Mouse (Mus musculus) kidney, adult 2 months (tissue): ENCODE results near the gene Ndufaf2. TPM values are rescaled to one million over a fixed set of nuclear protein-coding genes. Genes with fewer than 3 reads are reported as not detected.

Source experiments
- DNase-seq: peaks from one replicate; pipeline ENCODE4 v3.0.0; 2021
- H3K27ac ChIP-seq: fragments of 200-500 bp; 2 replicates; pipeline ENCODE4 v1.5.1; 2012; ENCODE audit warnings: low read depth, low read length, control low read depth, inconsistent platforms; ENCODE audit not compliant: insufficient read depth
- H3K27me3 ChIP-seq: fragments of 200-500 bp; replicated peaks from 2 replicates; pipeline ENCODE4 v1.6.1; 2012; ENCODE audit warnings: mild to moderate bottlenecking, moderate library complexity, low read length, inconsistent platforms; ENCODE audit not compliant: control insufficient read depth, insufficient read depth
- H3K36me3 ChIP-seq: fragments of 200-500 bp; 2 replicates; pipeline ENCODE4 v1.6.1; 2012; ENCODE audit warnings: mild to moderate bottlenecking, moderate library complexity, low read length, inconsistent platforms; ENCODE audit not compliant: control insufficient read depth, insufficient read depth
- H3K4me1 ChIP-seq: fragments of 200-500 bp; 2 replicates; pipeline ENCODE4 v1.6.1; 2011; ENCODE audit warnings: low read length; ENCODE audit not compliant: control insufficient read depth, insufficient read depth
- H3K4me3 ChIP-seq: fragments of 200-500 bp; 2 replicates; pipeline ENCODE4 v1.5.1; 2011; ENCODE audit warnings: mild to moderate bottlenecking, low read depth, low read length, control low read depth; ENCODE audit not compliant: insufficient read depth
- CTCF ChIP-seq: fragments of 200-500 bp; conservative IDR thresholded peaks from 2 replicates; pipeline ENCODE4 v1.5.1; 2011; ENCODE audit warnings: low read depth, mild to moderate bottlenecking, control low read depth, low read length, moderate library complexity, mixed read lengths; ENCODE audit not compliant: insufficient read depth, insufficient read length
- POLR2A ChIP-seq: fragments of 200-500 bp; IDR thresholded peaks from one replicate; pipeline ENCODE4 v1.6.1; 2011; ENCODE audit warnings: low read depth, low read length, control low read depth
- WGBS: fragments of 180-500 bp; shearing (Covaris S2); methylation state at CpG from one replicate; pipeline ENCODE4 v1.1.7; 2018; 5-methylcytosine and 5-hydroxymethylcytosine counted together
- polyA plus RNA-seq: library from polyadenylated mRNA; depleted of rRNA; stranded (reverse); fragments of >200 nt; gene quantifications from 2 replicates; pipeline ENCODE4 v1.2.3, GENCODE M21; 2012

Ndufaf2 gene
- polyA plus RNA-seq, 1 experiment, result 17.6 TPM

- Histone ChIP-seq H3K4me3 (no peak overlapping the region), H3K27ac (no peak overlapping the region), H3K27me3 (no peaks in the 10 kb centered on the region), H3K4me1 (no peaks in the 10 kb centered on the region), H3K36me3 (no peaks in the 10 kb centered on the region)
- no peak for DNase-seq
- TF ChIP-seq POLR2A (no peak), CTCF (no peak)
- 94% methylated on average over 6 of the region's 6 CpGs for WGBS
Measured at GRCm38 (mm10) chr13:107979461-107979860, 179.0 kb downstream of the Ndufaf2 start.

DNA sequence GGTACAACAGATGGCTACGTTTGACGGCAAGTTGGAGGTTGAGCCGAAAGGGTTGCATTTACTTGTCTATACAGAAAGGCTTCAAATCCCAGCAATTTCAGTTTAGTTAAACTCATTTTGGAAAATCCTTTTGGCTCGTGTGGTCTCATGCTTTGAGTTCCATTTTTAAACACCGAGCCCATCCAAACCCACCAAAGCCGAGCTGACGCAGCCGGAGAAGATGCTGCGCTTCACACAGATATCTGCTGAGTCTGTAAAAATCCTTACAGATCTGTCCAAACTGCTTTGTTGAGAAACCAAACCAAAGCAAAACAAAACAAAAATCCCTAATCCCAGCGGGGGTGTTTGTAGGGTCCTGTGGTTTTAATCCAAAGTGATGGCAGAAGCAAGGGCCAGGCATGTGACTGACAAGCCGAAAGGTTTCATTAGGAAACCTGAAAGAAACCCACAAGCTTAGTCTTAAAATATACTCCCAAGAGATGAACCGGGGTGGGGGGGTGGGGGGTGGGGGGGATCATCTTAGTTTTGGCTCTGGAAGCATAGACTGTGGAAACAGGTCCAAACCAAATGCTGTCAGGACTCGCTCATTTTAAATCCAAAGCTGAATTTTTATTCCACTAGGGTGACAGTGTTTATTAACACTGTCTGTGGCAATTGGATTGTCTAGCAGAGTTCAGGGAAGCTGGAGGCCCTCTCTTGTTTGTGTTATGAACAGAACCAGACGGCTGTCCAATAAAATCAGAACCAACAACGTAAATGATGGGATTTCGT, 181.4 kb downstream of the Ndufaf2 start:
- Histone ChIP-seq H3K4me1 (no peaks in the 10 kb centered on the region), H3K27ac (no peak overlapping the region), H3K4me3 (no peak overlapping the region), H3K27me3 (no peaks in the 10 kb centered on the region), H3K36me3 (no peaks in the 10 kb centered on the region)
- 92% methylated on average over 16 of the region's 16 CpGs for WGBS
- DNase-seq, result no peak
- TF ChIP-seq POLR2A (no peak), CTCF (no peak)

GRCm38 (mm10) chr13:107972451-107972850, 186.0 kb downstream of the Ndufaf2 start:
- Histone ChIP-seq H3K4me1 (no peaks in the 10 kb centered on the region), H3K4me3 (no peak overlapping the region), H3K27ac (no peak overlapping the region), H3K36me3 (no peaks in the 10 kb centered on the region), H3K27me3 (no peaks in the 10 kb centered on the region)
- DNase-seq, result peak; percentile 38
- no peak for TF ChIP-seq CTCF
- no peak for TF ChIP-seq POLR2A
- WGBS, result 63% methylated on average over 4 of the region's 4 CpGs

GRCm38 (mm10) chr13:107971868-107972267, 186.6 kb downstream of the Ndufaf2 start:
- Histone ChIP-seq H3K27me3 (no peaks in the 10 kb centered on the region), H3K27ac (no peak overlapping the region), H3K4me1 (no peaks in the 10 kb centered on the region), H3K36me3 (no peaks in the 10 kb centered on the region), H3K4me3 (no peak overlapping the region)
- DNase-seq, result no peak
- WGBS, result 61% methylated on average over 7 of the region's 7 CpGs
- no peak for TF ChIP-seq CTCF
- no peak for TF ChIP-seq POLR2A

DNA sequence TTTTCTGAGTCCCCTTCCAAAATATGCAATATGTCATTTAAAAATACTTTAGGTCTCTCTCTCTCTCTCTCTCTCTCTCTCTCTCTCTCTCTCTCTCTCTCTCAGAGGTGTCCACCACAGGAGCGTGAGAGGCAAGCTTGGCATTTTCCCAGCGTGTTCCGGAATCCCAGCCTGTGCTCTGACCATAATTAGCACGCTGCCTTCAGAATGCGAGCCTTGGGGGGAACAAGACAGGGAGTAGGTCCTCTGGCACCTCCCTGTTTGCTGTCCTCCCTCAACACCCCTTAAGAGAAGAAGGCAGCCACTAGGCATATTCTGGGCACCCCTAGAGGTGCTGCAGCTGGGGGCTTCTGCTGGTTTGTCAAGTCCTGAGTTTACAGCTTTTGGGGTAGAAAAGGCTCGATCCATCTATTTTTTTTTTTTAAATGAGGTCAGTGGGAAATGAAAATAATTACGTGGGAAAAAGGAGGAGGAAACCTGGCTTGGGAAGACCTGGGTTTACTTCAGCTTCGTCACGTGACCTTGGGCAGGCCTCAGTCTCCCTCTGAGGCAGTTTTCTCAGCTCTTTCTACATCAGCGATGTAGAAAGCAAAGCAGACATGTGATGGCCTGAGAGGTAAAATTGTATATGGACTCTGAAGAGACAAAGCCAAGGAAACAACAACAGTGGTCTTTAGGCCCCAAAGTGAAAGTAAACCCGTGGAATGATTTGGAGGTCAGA, 187.8 kb downstream of the Ndufaf2 start:
- no peak overlapping the region for H3K4me3 ChIP-seq
- no peaks in the 10 kb centered on the region for H3K4me1 ChIP-seq
- no peaks in the 10 kb centered on the region for H3K27me3 ChIP-seq
- H3K27ac ChIP-seq, result no peak overlapping the region
- WGBS, result 53% methylated on average over 11 of the region's 11 CpGs
- peak; percentile 25 for DNase-seq
- no peaks in the 10 kb centered on the region for H3K36me3 ChIP-seq
- no peak for TF ChIP-seq CTCF
- no peak for TF ChIP-seq POLR2A

- Histone ChIP-seq H3K27me3 (no peaks in the 10 kb centered on the region), H3K4me1 (no peaks in the 10 kb centered on the region), H3K4me3 (no peak overlapping the region), H3K36me3 (no peaks in the 10 kb centered on the region), H3K27ac (no peak overlapping the region)
- TF ChIP-seq POLR2A (no peak), CTCF (no peak)
- DNase-seq, result no peak
- 31% methylated on average over 7 of the region's 7 CpGs for WGBS
Measured at GRCm38 (mm10) chr13:107969961-107970391, 188.4 kb downstream of the Ndufaf2 start.

DNA sequence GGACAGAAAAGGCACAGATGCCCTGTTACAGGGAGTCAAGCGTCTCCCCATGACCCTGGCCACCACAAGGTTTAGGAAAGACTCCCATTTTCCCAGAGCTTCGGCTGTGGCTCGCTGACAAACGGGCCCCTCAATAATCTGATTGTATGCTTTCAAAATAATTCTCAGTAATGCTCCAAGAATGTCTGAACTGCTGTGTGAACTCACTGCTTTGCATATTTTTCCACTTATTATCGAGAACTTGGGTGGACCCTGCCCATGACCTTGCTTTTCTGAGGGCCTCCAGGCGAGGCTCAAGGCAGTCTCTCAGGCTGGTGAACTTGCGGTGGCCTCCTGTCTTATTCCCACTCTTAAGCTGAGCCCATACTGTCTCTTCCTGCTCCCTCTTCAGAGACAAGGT, 193.8 kb downstream of the Ndufaf2 start:
- Histone ChIP-seq H3K36me3 (no peaks in the 10 kb centered on the region), H3K4me1 (0 out of 2 replicates have a peak, but pooled peaks cover 3% of the 10 kb centered on the region), H3K27ac (no peak overlapping the region), H3K4me3 (no peak overlapping the region), H3K27me3 (no peaks in the 10 kb centered on the region)
- WGBS, result 62% methylated on average over 7 of the region's 7 CpGs
- TF ChIP-seq POLR2A (no peak), CTCF (no peak)
- DNase-seq, result no peak
